Mouse (Mus musculus) kidney, adult 11 months (tissue): Measurements from ENCODE around the gene Atp6v0b.
A peak's percentile ranks its signal among the peaks of the same experiment; 100 is the strongest.

ENCODE experiments used
- DNase-seq: peaks from one replicate; pipeline ENCODE4 v3.0.0; 2022

Gene Atp6v0b

DNA sequence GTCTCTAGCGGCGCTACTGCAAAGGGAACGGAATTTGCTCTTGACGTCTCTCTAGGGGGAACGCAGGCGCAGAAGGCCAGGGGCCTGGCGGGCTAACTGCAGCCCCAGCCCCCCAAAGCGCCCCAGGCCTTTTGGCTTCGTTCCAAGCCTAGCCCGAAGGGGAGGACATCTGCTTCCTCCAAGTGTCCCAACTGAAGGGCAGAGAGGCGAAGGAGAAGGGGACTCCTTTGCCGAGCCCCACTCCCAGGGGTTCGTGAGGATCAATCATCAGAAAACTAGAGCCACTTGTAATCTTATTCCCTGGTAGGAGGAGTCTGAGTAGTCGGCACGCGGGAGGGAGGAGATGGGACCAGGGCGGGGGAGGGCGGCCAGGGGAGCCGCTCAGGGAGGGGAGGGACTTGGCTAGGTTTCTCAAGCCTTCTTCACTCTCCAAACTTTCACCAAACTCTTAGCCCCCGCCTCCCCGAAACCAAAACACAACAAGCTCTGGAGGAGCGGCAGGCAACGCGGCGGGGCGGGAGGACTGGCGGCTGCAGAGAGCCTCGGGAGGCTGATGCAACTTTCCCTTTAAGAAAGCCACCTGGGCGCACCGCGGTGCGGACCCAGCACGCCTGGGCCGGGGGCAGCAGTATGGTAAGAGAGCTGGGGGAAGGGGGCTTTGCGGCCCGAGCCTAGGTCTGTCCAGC, 52.1 kb downstream of the Atp6v0b start:
- DNase-seq, result peak; percentile 81

GRCm38 (mm10) chr4:117834457-117834844, 52.7 kb downstream of the Atp6v0b start, which contains the start of gene Slc6a9:
TSS of gene Slc6a9 (plus strand) at chr4:117834506.
- no peak for DNase-seq
